Mouse (Mus musculus): ENCODE results near the gene Lrrc29. TPM values are rescaled to one million over a fixed set of nuclear protein-coding genes. Genes with fewer than 3 reads are reported as not detected.

The Lrrc29 gene
- polyA plus RNA-seq, 1 experiment from 2014 or later: 0.64 TPM

GRCm38 (mm10) chr8:105347428-105348221 lies 21.5 kb upstream of the Lrrc29 start, which contains the start of gene Fhod1:
Gene Fhod1, minus strand, starts transcription at chr8:105347953.
- ATAC-seq (ENCODE audit: insufficient number of reproducible peaks, low FRiP score, low TSS enrichment, low read depth) (peak; percentile 88), DNase-seq (ENCODE audit: low spot score) (peak; percentile 96)
- under 1% methylated on average over 53 of the region's 53 CpGs for WGBS
- H3K4me2 ChIP-seq (ENCODE audit: low read depth, severe bottlenecking): peak within 1 kb of the TSS; percentile 98
- peak within 1 kb of the TSS; percentile 63 for H3K27ac ChIP-seq (replicated peaks; ENCODE audit: low read depth, low read length)
- peak within 1 kb of the TSS; percentile 75 for H3K9ac ChIP-seq (ENCODE audit: low read length)
- no peaks in the 10 kb centered on the region for H3K9me3 ChIP-seq (ENCODE audit: control insufficient read depth, low read length)
- no peaks in the 10 kb centered on the region for H3K27me3 ChIP-seq (ENCODE audit: control insufficient read depth, insufficient read depth, low read length)
- peak within 1 kb of the TSS; percentile 67 for H3K4me3 ChIP-seq (ENCODE audit: low read depth, low read length)
- H3K36me3 ChIP-seq (ENCODE audit: control insufficient read depth, insufficient read depth, low read length): no peaks in the 10 kb centered on the region
- H3K4me1 ChIP-seq (ENCODE audit: control insufficient read depth, insufficient read depth, low read length): peaks cover 19% of the 10 kb centered on the region

GRCm38 (mm10) chr8:105346611-105347427 lies 20.7 kb upstream of the Lrrc29 start:
- WGBS: under 1% methylated on average over 34 of the region's 34 CpGs

DNA sequence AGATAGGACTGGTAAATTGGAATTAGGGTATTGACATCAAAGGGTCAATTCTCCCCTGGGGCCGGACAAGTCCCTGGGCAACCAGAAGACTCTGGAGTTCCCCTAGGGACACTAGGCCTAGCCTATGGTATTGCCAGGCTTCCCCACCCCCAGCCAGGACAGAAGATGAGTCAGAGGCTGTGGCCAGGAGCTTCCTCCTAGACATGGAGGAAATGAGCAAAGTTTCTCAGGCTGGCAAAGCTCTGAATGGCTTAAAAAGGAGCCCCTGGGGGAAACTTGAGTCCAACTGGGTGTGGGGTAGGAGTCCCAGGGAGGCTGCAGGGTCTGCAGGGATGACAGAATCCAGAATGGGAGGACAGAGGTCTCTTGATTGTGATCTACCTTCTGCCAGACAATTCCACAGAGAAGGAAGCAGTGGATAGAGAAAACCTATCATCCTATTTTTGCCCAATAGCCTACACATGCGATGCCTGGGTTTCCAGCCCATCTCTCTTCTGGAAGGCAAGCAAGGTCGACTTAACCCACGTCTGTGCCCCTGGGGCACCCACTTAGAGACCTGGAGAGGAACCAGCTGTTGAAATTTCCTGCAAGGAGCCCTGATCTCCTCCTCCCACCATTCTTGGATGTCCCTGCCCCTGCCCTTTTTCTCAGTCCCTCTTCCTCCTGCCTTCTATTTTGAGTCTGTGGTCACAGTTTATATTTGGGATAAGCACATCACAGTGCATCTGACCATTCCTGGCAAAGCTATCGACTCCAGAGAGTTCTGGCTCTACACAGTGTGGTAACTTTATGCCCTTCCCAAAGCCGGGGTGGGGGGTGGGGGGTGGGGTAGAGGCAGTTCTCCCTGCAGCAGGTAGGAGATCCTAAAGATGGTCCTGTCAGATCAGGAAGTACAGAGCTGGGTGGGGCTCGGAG lies 19.2 kb upstream of the Lrrc29 start:
- Histone ChIP-seq H3K4me2 (ENCODE audit: low read depth, severe bottlenecking) (no peak overlapping the region), H3K4me3 (ENCODE audit: low read depth, low read length) (no peak overlapping the region), H3K27ac (replicated peaks; ENCODE audit: low read depth, low read length) (no peak overlapping the region), H3K4me1 (ENCODE audit: control insufficient read depth, insufficient read depth, low read length) (peaks cover 19% of the 10 kb centered on the region), H3K36me3 (ENCODE audit: control insufficient read depth, insufficient read depth, low read length) (no peaks in the 10 kb centered on the region), H3K9me3 (ENCODE audit: control insufficient read depth, low read length) (no peaks in the 10 kb centered on the region), H3K27me3 (ENCODE audit: control insufficient read depth, insufficient read depth, low read length) (no peaks in the 10 kb centered on the region), H3K9ac (ENCODE audit: low read length) (no peak overlapping the region)
- no peak for DNase-seq (ENCODE audit: low spot score)
- ATAC-seq (ENCODE audit: insufficient number of reproducible peaks, low FRiP score, low TSS enrichment, low read depth): no peak
- 68% methylated on average over 7 of the region's 7 CpGs for WGBS

More at GRCm38 (mm10) chr8:105346611-105347427, 20.7 kb upstream of the Lrrc29 start:
- peak overlapping the region; percentile 64 for H3K9ac ChIP-seq (ENCODE audit: low read length)
- peak overlapping the region; percentile 67 for H3K4me3 ChIP-seq (ENCODE audit: low read depth, low read length)
- H3K27ac ChIP-seq (replicated peaks; ENCODE audit: low read depth, low read length): peak overlapping the region; percentile 37; the same call in 1 of the 2 replicates
- peak; percentile 10 for ATAC-seq (ENCODE audit: insufficient number of reproducible peaks, low FRiP score, low TSS enrichment, low read depth)
- H3K36me3 ChIP-seq (ENCODE audit: control insufficient read depth, insufficient read depth, low read length): no peaks in the 10 kb centered on the region
- no peaks in the 10 kb centered on the region for H3K9me3 ChIP-seq (ENCODE audit: control insufficient read depth, low read length)
- H3K4me2 ChIP-seq (ENCODE audit: low read depth, severe bottlenecking): peak overlapping the region; percentile 98
- H3K4me1 ChIP-seq (ENCODE audit: control insufficient read depth, insufficient read depth, low read length): peaks cover 19% of the 10 kb centered on the region
- peak; percentile 66 for DNase-seq (ENCODE audit: low spot score)
- no peaks in the 10 kb centered on the region for H3K27me3 ChIP-seq (ENCODE audit: control insufficient read depth, insufficient read depth, low read length)

- Histone ChIP-seq H3K4me2 (ENCODE audit: low read depth, severe bottlenecking) (no peak overlapping the region), H3K36me3 (ENCODE audit: control insufficient read depth, insufficient read depth, low read length) (no peaks in the 10 kb centered on the region), H3K9ac (ENCODE audit: low read length) (no peak overlapping the region), H3K9me3 (ENCODE audit: control insufficient read depth, low read length) (no peaks in the 10 kb centered on the region), H3K4me3 (ENCODE audit: low read depth, low read length) (no peak overlapping the region), H3K27me3 (ENCODE audit: control insufficient read depth, insufficient read depth, low read length) (no peaks in the 10 kb centered on the region), H3K4me1 (ENCODE audit: control insufficient read depth, insufficient read depth, low read length) (peaks cover 12% of the 10 kb centered on the region), H3K27ac (replicated peaks; ENCODE audit: low read depth, low read length) (no peak overlapping the region)
- DNase-seq (ENCODE audit: low spot score) (no peak), ATAC-seq (ENCODE audit: insufficient number of reproducible peaks, low FRiP score, low TSS enrichment, low read depth) (no peak)
- 83% methylated on average over 6 of the region's 8 CpGs for WGBS
Measured at GRCm38 (mm10) chr8:105343791-105344574, 17.9 kb upstream of the Lrrc29 start.

DNA sequence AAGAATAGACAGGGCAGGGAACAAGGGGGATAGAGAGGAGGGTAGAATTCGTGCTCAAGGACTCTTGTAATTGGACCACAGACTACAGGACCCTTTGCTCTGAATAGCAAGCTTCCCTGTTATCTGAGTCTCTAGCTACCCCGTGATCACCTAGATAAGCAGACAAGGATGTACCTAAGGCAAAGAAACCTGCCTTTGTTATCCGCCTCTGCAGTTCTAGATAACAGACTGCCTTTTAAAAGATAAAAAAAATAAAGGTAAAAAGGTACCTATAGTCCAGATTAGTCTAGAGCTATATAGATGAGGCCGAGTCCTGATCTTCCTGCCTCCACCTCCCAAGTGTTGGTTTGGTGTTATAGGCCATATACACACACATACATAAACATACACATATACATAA lies 16.7 kb upstream of the Lrrc29 start:
- H3K36me3 ChIP-seq (ENCODE audit: control insufficient read depth, insufficient read depth, low read length): no peaks in the 10 kb centered on the region
- H3K4me2 ChIP-seq (ENCODE audit: low read depth, severe bottlenecking): no peak overlapping the region
- 85% methylated on average over 4 of the region's 4 CpGs for WGBS
- DNase-seq (ENCODE audit: low spot score): no peak
- H3K4me1 ChIP-seq (ENCODE audit: control insufficient read depth, insufficient read depth, low read length): peaks cover 12% of the 10 kb centered on the region
- H3K27ac ChIP-seq (replicated peaks; ENCODE audit: low read depth, low read length): no peak overlapping the region
- no peaks in the 10 kb centered on the region for H3K27me3 ChIP-seq (ENCODE audit: control insufficient read depth, insufficient read depth, low read length)
- no peak overlapping the region for H3K9ac ChIP-seq (ENCODE audit: low read length)
- no peak for ATAC-seq (ENCODE audit: insufficient number of reproducible peaks, low FRiP score, low TSS enrichment, low read depth)
- no peak overlapping the region for H3K4me3 ChIP-seq (ENCODE audit: low read depth, low read length)
- no peaks in the 10 kb centered on the region for H3K9me3 ChIP-seq (ENCODE audit: control insufficient read depth, low read length)

DNA sequence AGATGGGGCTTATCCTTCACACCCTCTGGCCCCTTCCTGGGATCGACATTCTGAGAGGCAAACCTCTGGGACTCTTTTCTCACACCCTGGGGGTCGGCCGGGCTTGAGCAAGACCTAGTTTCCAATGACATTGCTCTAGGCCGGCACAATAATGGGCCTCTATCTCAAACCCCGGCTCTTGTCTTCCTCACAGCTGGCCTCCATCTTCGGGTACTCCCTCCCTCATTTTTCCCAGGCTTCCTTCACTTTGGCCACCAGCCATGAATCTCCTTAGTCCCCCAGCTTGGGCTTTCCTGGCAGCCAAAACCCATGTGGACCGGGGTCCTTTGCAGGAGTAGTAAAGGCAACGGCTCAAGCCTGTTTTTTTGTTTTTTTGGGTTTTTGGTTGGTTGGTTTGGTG lies 15.3 kb upstream of the Lrrc29 start:
- H3K4me2 ChIP-seq (ENCODE audit: low read depth, severe bottlenecking): no peak overlapping the region
- DNase-seq (ENCODE audit: low spot score) (no peak), ATAC-seq (ENCODE audit: insufficient number of reproducible peaks, low FRiP score, low TSS enrichment, low read depth) (no peak)
- H3K27me3 ChIP-seq (ENCODE audit: control insufficient read depth, insufficient read depth, low read length): no peaks in the 10 kb centered on the region
- no peak overlapping the region for H3K4me3 ChIP-seq (ENCODE audit: low read depth, low read length)
- H3K4me1 ChIP-seq (ENCODE audit: control insufficient read depth, insufficient read depth, low read length): peaks cover 9% of the 10 kb centered on the region
- no peak overlapping the region for H3K9ac ChIP-seq (ENCODE audit: low read length)
- 58% methylated on average over 8 of the region's 8 CpGs for WGBS
- H3K27ac ChIP-seq (replicated peaks; ENCODE audit: low read depth, low read length): no peak overlapping the region
- no peaks in the 10 kb centered on the region for H3K9me3 ChIP-seq (ENCODE audit: control insufficient read depth, low read length)
- no peaks in the 10 kb centered on the region; the same call in 1 of the 2 replicates for H3K36me3 ChIP-seq (ENCODE audit: control insufficient read depth, insufficient read depth, low read length)

- Histone ChIP-seq H3K27ac (replicated peaks; ENCODE audit: low read depth, low read length) (no peak overlapping the region), H3K4me1 (ENCODE audit: control insufficient read depth, insufficient read depth, low read length) (0 out of 2 replicates have a peak, but pooled peaks cover under 1% of the 10 kb centered on the region), H3K4me3 (ENCODE audit: low read depth, low read length) (no peak overlapping the region), H3K36me3 (ENCODE audit: control insufficient read depth, insufficient read depth, low read length) (peaks cover 3% of the 10 kb centered on the region), H3K9ac (ENCODE audit: low read length) (no peak overlapping the region), H3K4me2 (ENCODE audit: low read depth, severe bottlenecking) (no peak overlapping the region), H3K9me3 (ENCODE audit: control insufficient read depth, low read length) (no peaks in the 10 kb centered on the region), H3K27me3 (ENCODE audit: control insufficient read depth, insufficient read depth, low read length) (no peaks in the 10 kb centered on the region)
- 71% methylated on average over 6 of the region's 6 CpGs for WGBS
- DNase-seq (ENCODE audit: low spot score) (no peak), ATAC-seq (ENCODE audit: insufficient number of reproducible peaks, low FRiP score, low TSS enrichment, low read depth) (no peak)
Measured at GRCm38 (mm10) chr8:105339886-105340635, 14.0 kb upstream of the Lrrc29 start.
